Mouse (Mus musculus) adrenal gland, postnatal 10 days (tissue): ENCODE results near the gene Cdc40. TPM values are rescaled to one million over a fixed set of nuclear protein-coding genes. Genes with fewer than 3 reads are reported as not detected.

Experiments
- DNase-seq: peaks from one replicate; pipeline ENCODE4 v3.0.0; 2021; ENCODE audit warnings: mixed read lengths
- long read RNA-seq, 2 experiments: library from polyadenylated mRNA; stranded (forward); transcript quantifications; one replicate each; pipeline ENCODE4 v2.0.0; 2021
- total RNA-seq, 2 experiments: library from RNA; stranded (reverse); gene quantifications; 2 replicates each; pipeline ENCODE4 v1.2.3; 2021

The Cdc40 gene
- 10 to 100 TPM; 23.3 to 26.7 TPM for total RNA-seq
- long read RNA-seq, experiment 1, transcript Cdc40-201 (15 exons, 3,534 nt), result major isoform, 13 of 21 reads
- long read RNA-seq, experiment 1, partial matches to known transcripts, result 2 of 21 reads
- long read RNA-seq, experiment 1, other reads (novel, unspliced or antisense), result 5 of 21 reads
- long read RNA-seq, experiment 2, transcript Cdc40-201 (15 exons, 3,534 nt), result major isoform, 12 of 13 reads
- long read RNA-seq, experiment 2, partial matches to known transcripts, result 0 of 13 reads
- long read RNA-seq, experiment 2, other reads (novel, unspliced or antisense), result 1 of 13 reads

DNA sequence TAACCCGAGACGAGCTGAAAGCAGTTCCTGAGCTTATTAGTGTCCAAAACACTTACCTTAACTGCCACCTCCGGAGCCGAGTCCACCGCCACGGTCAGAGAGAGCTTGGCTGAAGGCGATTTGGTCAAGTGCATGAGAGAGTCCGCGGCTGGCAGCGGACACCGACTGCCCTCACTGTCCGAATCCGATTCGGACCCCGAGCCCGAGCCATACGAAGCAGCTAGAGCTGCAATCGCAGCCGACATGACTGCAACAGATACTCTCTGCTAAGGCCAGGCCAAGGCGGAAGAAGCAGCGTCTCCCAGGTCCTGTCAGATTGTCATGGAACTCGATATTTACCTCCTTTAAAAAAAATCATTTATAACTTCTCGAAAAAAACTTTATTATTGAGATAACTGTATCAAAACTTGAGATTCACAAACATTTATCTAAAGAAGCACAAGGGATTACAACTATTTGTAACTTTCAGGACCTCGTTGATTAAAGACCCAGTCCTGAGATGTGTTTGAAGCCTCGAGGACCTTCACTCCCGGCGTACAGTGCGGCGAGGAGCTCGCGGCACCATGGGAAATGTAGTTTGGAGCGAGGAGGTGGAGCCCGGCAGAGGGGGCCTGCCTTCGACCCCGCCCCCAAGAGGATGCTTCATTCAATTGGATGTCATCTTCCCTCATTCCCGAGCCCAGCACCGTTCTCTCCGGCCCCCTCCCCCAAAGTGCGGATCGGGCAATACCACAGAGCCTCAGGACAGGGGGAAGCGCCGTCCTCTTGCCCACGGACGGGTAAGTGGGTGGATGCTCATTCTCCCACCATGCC is at the start of gene Cdc40, which contains the start of gene Wasf1:
Gene Cdc40 (minus strand): TSS at position 481 of the 813 bp plus-strand sequence.
Gene Wasf1 (plus strand): TSS at position 645 of the 813 bp plus-strand sequence.
- peak; percentile 97 for DNase-seq

- no peak for DNase-seq
These were observed 36.4 kb upstream of the Cdc40 start for GRCm38 (mm10) chr10:40919464-40919863.

DNA sequence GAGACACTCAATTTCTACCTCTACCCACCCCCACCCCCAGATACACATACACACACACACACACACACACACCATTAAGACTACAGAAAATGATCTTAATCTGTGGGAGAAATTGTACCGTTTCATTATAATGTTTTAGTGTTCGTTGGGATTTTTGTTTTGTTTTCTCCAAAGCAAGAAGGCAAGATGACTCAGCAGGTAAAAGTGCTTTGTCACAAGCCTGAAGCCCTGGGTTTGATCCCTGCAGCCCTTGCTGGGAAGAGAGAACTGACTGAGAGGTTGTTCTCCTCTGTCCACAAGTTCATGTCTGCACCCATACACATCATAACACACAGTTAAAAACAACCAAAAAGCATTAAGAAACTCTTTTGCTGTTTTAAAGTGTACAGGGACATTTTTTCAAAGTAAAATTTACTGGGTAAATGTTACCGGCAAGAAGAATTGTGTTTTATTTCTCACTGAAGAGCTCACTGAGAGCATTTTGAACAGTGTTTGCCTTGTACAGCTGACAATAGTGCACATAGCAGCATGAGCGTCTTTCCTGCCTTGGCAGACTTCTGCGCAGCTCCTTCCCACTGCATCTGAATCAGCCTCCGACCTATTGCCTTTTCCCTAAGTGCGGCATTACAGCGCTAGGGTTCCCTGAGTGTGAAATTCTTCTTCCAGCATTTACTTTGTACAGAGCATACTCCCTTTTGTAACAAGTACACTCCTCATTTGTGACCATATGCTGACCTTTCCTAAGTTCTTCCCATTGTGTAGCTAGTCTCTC is 35.7 kb upstream of the Cdc40 start:
- no peak for DNase-seq

GRCm38 (mm10) chr10:40915240-40915639 is 32.1 kb upstream of the Cdc40 start:
- no peak for DNase-seq

DNA sequence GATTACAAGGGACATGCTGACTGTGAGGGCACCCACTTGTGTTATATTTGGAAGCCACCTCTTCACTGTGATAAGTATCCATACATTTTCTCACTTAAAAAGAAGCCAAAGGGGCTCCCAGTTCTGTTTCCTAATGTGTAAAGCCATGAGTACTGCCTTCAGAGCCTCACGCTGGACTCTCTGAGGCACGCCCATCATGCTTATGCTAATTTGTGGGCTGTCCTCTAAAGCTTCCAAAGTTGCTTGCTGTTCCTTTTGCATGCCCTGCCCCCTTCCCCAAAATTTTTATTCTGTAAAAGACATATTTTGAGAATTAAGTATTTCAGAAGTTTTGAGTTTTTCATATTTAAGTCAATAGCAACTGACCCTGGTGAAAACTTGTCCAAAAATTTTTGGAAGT is 27.7 kb upstream of the Cdc40 start:
- DNase-seq, result no peak

DNA sequence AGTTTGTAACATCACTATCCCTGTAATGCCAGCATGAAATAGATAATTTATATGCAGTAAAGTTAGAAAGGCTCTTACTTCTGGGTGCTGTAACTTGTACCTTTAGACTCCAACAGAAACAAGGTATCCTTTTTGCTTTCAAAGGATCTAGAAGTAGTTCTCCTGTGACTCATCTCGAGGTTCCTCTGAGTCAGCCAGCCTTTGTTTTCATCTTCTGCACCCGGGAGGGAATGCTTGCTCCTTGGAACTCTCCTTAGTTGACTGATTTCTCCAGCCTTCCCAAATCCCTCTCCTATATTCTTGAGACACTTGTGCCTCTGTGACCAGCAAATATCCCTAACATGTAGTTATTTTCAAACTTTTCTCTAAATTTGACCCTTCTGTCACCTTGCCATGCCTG is 25.5 kb upstream of the Cdc40 start:
- DNase-seq, result no peak

DNA sequence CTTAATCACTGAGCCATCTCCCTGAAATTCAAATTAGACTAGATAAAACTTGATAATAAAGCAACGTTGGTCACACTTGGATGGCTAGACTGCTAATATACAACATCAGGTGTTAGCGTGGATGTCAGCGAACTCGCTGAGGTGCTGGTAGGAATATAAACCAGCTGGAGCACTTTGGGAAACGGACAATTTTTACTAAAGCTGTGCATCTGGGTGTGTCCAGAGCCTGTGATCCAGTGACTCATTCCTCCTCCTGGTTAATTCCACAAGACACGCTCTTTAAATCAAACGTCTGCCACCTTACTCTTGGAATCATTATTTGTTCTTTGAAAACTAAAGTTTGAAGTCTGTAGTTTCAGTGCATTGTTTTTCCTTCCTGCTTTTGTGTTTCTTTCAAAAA is 23.7 kb upstream of the Cdc40 start:
- no peak for DNase-seq

DNA sequence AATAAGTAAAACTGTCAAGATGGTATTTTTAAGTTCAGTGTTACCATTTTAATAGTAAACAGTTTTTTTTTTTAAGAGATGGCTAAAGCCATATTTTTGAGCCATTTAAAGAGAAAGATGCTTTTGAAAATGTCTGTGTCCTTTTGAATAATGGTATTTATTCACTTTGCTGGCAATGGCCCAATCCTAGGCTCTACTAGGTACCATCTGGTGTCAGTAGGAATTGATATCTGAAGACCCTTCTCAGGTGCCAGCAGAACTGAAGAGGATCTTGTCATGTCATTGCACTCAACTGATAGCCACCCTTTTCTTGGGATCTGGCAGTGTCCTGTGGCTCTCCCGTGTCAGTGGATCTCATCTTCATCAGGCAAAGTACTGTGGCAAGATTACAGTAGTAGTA is 23.0 kb upstream of the Cdc40 start:
- DNase-seq, result no peak

DNA sequence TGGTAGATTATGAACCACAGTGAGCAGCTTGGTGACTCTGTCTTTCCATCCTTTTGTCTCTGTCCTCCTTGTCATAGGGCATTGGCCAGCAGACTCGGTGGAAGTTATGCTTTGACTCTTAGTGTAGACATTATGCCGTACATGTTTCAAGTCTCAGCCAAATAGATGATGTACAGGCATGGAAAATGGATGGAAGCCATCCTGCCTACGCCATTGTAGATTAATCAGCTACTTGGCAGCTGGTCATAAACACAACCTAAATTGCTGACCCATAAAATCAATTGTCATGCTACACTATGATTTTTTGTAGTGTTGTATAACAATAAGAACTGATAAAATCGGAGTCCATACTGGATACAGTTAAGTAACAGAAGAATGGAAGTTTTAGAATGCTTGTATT is 18.7 kb upstream of the Cdc40 start:
- no peak for DNase-seq

- no peak for DNase-seq
These were observed 13.5 kb upstream of the Cdc40 start for GRCm38 (mm10) chr10:40896656-40897055.

DNA sequence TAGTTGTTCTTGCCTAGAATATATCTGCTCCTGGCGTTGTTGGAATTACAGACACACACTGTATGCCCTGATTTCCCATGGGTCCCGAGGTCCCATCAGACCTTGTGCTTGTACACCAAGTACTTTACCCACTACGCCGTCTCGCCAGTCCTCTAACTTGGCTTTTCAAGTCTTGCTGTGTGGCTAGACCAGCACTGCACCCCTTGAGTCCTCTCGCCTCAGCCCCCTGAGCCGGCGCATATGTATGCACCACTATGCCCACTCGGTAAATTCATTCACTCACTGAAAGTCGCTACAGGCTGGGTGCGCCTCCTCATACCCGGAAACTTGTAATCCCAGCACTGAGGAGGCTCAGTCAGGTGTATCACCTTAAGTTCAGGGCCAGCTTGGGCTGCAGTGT is 12.7 kb upstream of the Cdc40 start:
- DNase-seq, result no peak

GRCm38 (mm10) chr10:40889146-40889545 is 6.0 kb upstream of the Cdc40 start:
- DNase-seq, result no peak

DNA sequence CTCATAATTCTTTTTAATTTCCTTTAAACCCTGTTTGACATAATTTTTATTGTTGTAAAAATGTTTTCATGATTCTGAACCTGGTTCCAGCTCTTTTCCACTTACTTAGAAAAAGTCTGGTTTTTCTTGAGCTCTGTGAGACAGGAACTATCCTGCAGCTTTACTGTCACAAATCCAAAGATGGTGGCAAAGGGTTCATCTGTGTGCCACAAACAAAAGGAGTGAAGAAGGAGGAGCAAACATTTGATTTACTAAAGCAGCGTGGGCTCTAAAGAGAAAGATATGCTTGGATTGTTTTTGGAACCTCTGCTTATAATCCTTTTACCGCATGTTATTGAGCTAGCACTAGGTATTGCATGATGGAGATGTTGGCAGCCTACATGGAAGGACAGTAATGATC is 4.2 kb upstream of the Cdc40 start:
- DNase-seq, result no peak

DNA sequence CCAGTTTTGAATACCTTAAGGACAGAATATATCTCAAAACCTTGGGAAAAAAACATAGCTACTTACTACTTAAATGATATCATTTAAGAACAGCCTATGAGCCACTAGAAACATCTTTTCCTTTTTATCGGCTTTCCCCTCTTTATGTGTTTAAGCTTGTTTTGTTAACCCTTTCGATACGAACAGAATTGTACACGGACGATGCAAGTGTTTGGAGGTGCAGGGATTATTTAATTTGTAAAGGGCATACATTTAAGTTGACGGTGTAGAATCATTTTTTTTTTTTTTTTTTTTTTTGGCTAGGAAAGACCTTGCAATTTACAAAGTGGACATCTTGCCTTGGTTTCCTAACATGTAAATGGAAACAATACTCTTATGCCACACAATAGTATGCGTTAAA is 2.3 kb upstream of the Cdc40 start:
- DNase-seq, result no peak

DNA sequence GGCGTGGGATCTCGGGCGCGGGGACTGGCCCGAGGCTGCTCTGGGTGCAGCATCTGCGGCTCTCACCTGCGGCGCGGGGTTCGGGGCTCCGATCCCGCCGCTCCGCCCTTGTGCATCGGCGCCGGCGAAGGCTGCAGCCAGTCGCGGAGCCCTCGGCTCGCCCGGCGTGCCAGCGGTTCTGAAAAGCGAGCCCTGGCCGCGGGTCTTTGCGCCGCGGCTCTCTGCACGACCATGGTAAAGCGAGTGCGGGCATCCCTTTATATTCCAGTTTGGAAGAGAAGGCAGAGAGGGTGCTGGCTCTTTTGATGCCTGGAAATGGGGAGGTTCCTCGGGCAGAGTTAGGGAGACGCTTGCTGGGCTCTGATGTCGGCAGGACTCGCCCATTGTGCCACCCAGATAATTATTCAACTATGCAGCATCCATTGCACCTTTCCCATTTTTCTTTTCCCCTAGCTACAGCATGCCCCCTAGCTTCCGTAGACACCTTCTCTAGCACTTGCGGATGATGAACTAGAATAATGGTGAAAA is 1.2 kb upstream of the Cdc40 start:
- peak; percentile 48 for DNase-seq

DNA sequence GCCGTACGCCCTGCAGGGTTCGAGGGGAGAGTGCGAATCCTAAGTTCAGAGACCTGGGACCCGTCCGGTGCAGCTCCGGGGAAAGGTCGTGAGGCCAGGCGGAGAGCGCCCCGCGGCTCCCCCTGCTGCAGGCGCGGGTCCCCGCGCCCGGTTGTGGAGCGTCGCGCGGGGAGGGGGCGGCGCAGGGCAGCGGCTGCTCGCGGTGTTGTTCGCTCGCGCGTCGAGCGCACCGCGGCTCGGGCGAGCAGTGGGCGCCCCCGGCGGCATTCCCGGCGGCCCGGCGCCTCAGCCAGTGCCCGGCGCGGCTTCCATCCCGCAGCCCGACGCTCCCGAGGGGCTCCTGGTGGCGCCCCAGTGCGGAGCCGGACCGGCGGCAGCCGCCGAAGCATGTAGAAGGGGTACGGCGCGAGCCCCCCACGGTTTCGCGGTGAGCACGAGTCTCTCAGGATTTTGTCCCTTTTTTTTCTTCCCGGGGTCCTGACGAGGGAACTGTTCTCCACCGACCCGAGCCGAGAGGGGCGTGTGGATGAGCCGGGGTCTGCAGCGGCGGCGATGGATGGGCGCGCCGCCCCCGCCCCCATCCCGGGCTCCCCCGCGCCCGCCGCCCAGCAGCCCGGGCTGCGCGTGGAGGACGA is 650 bp upstream of the Cdc40 start:
- DNase-seq, result no peak

DNA sequence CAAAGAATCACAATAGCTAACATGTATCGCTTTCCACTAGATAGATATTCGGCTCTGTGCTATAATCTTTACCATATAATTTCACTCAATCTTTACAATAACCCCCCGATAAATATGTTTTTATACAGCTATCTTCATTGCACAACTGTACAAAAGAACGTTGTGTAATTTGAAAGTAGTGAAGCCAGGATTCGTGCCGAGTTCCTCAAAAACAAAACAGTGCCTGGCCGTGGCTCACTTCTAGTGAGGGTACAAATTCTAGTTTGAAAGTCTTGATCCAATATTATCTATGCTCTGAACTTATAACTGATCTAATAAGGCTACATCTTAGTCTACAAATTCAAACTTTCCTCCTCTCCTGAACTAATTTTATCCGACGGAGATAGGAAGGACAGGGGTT is 778 bp downstream of the Cdc40 start:
- peak; percentile 19 for DNase-seq

DNA sequence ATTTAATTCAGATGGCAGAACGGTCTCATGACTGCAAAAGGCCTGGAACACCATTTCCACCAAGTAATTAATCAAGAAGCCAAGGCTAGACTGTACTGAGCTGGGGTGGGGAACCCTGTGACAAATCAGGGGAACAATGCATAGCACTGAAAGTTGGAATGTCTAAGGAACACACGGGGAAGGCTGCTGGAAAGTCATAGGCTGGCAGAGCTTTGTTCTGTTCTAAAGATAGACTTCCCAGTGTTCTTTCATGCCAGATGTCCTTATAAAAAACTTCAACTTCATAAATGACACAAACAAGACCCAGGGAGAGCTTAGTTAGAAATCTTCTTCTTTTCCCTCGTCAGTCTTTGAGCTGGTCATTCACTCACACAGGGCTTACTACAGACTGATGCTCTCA is 1.9 kb downstream of the Cdc40 start:
- no peak for DNase-seq

- DNase-seq, result no peak
These were observed 3.1 kb downstream of the Cdc40 start for GRCm38 (mm10) chr10:40879969-40880368.

- no peak for DNase-seq
These were observed 4.9 kb downstream of the Cdc40 start for GRCm38 (mm10) chr10:40878246-40878645.

DNA sequence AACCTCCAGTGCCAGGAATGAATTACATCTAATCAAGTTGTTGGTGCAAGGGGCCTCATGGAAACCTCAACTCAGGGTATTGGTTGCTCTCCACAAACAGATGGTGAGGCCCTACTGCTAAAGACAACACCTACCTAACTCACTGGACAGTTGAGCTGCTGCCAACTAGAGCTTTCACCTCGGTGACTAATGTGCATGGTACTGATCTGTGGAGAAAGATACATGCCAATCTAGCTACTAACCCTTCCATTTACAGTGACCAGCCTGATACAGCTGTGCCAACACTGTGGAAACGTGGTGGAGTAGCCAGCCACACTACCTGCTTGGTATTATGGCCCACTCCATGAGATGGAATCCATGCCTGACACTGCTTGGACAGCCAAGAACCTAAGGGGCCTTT is 11.1 kb downstream of the Cdc40 start:
- DNase-seq, result no peak

DNA sequence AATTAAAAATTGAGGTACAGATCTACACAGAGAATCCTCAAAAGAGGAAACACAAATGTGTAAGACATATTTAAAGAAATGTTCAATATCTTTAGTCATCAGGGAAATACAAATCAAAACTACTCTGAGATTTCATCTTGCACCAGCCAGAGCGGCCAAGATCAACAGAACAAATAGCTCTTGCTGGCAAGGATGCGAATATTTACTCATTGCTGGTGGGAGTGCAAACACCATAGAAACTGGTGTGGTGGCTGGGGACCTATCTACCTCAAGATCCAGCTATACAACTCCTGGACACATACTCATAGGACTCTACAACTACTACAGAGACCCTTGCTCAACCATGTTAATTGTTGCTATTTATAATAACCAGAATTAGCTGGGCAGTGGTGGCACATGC is 11.8 kb downstream of the Cdc40 start:
- no peak for DNase-seq
